Mouse (Mus musculus) myocyte (in vitro differentiated cells): ENCODE data around the gene Gucy2e. TPM values are rescaled to one million over a fixed set of nuclear protein-coding genes. Genes with fewer than 3 reads are reported as not detected.

Experiments used
- H3K27me3 ChIP-seq: one replicate; pipeline ENCODE4 v1.6.1; 2011; ENCODE audit not compliant: control insufficient read depth, insufficient read depth, insufficient read length
- H3K36me3 ChIP-seq: one replicate; pipeline ENCODE4 v1.6.1; 2011; ENCODE audit not compliant: control insufficient read depth, insufficient read depth
- H3K4me2 ChIP-seq: one replicate; pipeline ENCODE4 v1.6.1; 2011; ENCODE audit warnings: low read depth, control low read depth
- H3K4me3 ChIP-seq: one replicate; pipeline ENCODE4 v1.5.1; 2011; ENCODE audit warnings: mild to moderate bottlenecking, control low read depth, moderate library complexity
- H3K79me2 ChIP-seq: one replicate; pipeline ENCODE4 v1.6.1; 2011; ENCODE audit not compliant: control insufficient read depth, insufficient read depth
- H3ac ChIP-seq: one replicate; pipeline ENCODE4 v1.6.1; 2011; ENCODE audit not compliant: control insufficient read depth, insufficient read length
- CEBPB ChIP-seq: IDR thresholded peaks from 2 replicates; pipeline ENCODE4 v1.6.1; 2011; ENCODE audit warnings: mild to moderate bottlenecking, moderate library complexity; ENCODE audit not compliant: poor library complexity, insufficient read depth, severe bottlenecking
- E2F4 ChIP-seq: IDR thresholded peaks from one replicate; pipeline ENCODE4 v1.6.1; 2011; ENCODE audit warnings: mild to moderate bottlenecking, control low read depth, moderate library complexity; ENCODE audit not compliant: insufficient read depth
- MAX ChIP-seq: IDR thresholded peaks from one replicate; pipeline ENCODE4 v1.6.1; 2011; ENCODE audit warnings: low read depth, mild to moderate bottlenecking, control low read depth
- MYOD1 ChIP-seq, 3 experiments: IDR thresholded peaks; one replicate each; pipeline ENCODE4 v1.6.1; 2011; ENCODE audit warnings: control low read depth in 2 of 3, low read depth in 2 of 3, mild to moderate bottlenecking in 2 of 3, moderate library complexity in 1 of 3; ENCODE audit not compliant: insufficient read length in 2 of 3, control insufficient read depth in 1 of 3
- MYOG ChIP-seq, 3 experiments: IDR thresholded peaks; one replicate each; pipeline ENCODE4 v1.6.1; 2011; ENCODE audit warnings: control low read depth in 2 of 3, low read depth in 2 of 3, mild to moderate bottlenecking in 2 of 3; ENCODE audit not compliant: insufficient read length in 2 of 3, control insufficient read depth in 1 of 3, insufficient read depth in 1 of 3
- POLR2A ChIP-seq: IDR thresholded peaks from one replicate; pipeline ENCODE4 v1.6.1; 2011; ENCODE audit warnings: low read depth, mild to moderate bottlenecking, control low read depth, moderate library complexity; ENCODE audit not compliant: insufficient read length
- POLR2AphosphoS2 ChIP-seq: IDR thresholded peaks from one replicate; pipeline ENCODE4 v1.6.1; 2011; ENCODE audit warnings: low read depth, control low read depth; ENCODE audit not compliant: insufficient read length
- REST ChIP-seq: IDR thresholded peaks from one replicate; pipeline ENCODE4 v1.6.1; 2011; ENCODE audit warnings: mild to moderate bottlenecking, control low read depth, moderate library complexity; ENCODE audit not compliant: insufficient read depth, insufficient read length
- SRF ChIP-seq: IDR thresholded peaks from one replicate; pipeline ENCODE4 v1.6.1; 2011; ENCODE audit warnings: low read depth; ENCODE audit not compliant: control insufficient read depth, insufficient read length
- TCF12 ChIP-seq: IDR thresholded peaks from one replicate; pipeline ENCODE4 v1.6.1; 2011; ENCODE audit warnings: mild to moderate bottlenecking, control low read depth; ENCODE audit not compliant: poor library complexity, insufficient read depth, severe bottlenecking
- TCF3 ChIP-seq: IDR thresholded peaks from one replicate; pipeline ENCODE4 v1.6.1; 2011; ENCODE audit warnings: low read depth, control low read depth; ENCODE audit not compliant: insufficient read length
- USF1 ChIP-seq: IDR thresholded peaks from one replicate; pipeline ENCODE4 v1.6.1; 2011; ENCODE audit warnings: low read depth, mild to moderate bottlenecking, control low read depth, moderate library complexity
- polyA plus RNA-seq: library from polyadenylated mRNA; unstranded; fragments of >200 nt; fragmentation: generic; extraction: Trizol; gene quantifications from one replicate; pipeline ENCODE4 v1.2.1, GENCODE M21; 2012; ENCODE audit warnings: missing spikeins

The Gucy2e gene
- polyA plus RNA-seq, 1 experiment, result not detected

DNA sequence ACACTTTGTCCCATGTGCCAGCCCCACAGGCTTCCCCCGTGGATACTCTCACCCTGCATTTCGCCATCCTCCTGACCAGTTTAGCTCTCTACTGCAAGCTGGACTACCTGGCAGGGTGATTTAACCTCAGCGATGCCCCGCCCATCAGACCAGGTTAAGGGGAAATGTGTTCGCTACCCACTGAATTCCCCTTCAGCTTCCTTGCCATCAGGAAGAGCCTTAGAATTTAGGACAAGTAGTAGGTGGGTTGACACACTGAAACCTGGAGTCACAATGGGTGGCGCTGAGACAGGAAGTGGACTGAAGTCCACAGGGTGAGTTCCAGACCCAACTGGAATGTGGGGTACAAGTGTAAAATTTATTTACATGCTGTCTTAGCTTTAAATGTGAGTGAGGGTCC, 39.1 kb downstream of the Gucy2e start, which contains the start of gene Alox8:
Alox8 (minus strand) TSS at position 101 of the 400 bp plus-strand sequence.
- no peak within 1 kb of the TSS for H3K4me3 ChIP-seq

DNA sequence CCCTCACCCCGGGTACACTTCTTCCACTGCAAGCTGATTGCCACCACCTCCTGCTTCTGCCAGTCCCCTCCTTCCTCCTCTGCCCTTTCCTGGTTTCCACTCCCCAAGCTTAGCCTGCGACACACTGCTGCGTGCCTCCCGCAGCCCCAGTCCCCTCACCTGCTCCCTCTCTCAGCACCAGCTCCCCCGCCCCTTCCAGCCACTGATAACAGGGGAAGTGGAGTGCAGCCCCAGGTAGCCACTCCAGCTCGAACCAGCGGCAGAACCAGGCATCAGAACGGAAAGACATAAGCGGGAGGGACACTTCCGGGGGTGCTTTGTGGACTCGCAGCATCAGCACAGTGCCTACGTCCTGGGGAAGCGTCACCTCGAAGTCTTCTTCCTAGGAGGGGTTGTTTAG, 39.6 kb downstream of the Gucy2e start:
- H3K36me3 ChIP-seq, result no peaks in the 10 kb centered on the region
- no peak for TF ChIP-seq E2F4
- TF ChIP-seq SRF, result no peak
- TF ChIP-seq POLR2AphosphoS2, result no peak
- no peak for TF ChIP-seq USF1
- TF ChIP-seq MAX, result no peak
- no peak for TF ChIP-seq TCF3
- no peak for TF ChIP-seq MYOG (IDR thresholded peaks at IDR 0.05; ENCODE audit: control insufficient read depth in 1 of 3, insufficient read depth in 1 of 3, insufficient read length in 2 of 3, low read depth in 2 of 3)
- no peak for TF ChIP-seq TCF12
- TF ChIP-seq CEBPB, result no peak
- no peak for TF ChIP-seq MYOD1 (IDR thresholded peaks at IDR 0.05; ENCODE audit: control insufficient read depth in 1 of 3, insufficient read length in 2 of 3, low read depth in 2 of 3)
- TF ChIP-seq REST, result no peak
- H3ac ChIP-seq, result no peak overlapping the region
- no peak overlapping the region for H3K4me3 ChIP-seq
- H3K79me2 ChIP-seq, result no peaks in the 10 kb centered on the region
- peaks cover 46% of the 10 kb centered on the region for H3K27me3 ChIP-seq
- no peak overlapping the region for H3K4me2 ChIP-seq

More for the DNA sequence above, 39.1 kb downstream of the Gucy2e start, which contains the start of gene Alox8:
- H3K4me2 ChIP-seq, result no peak within 1 kb of the TSS
- H3ac ChIP-seq, result no peak within 1 kb of the TSS
- H3K27me3 ChIP-seq, result peaks cover 50% of the 10 kb centered on the region
- TF ChIP-seq CEBPB, result no peak
- no peak for TF ChIP-seq POLR2AphosphoS2
- no peak for TF ChIP-seq SRF
- no peak for TF ChIP-seq MYOG (IDR thresholded peaks at IDR 0.05; ENCODE audit: control insufficient read depth in 1 of 3, insufficient read depth in 1 of 3, insufficient read length in 2 of 3, low read depth in 2 of 3)
- no peak for TF ChIP-seq POLR2A
- TF ChIP-seq USF1, result no peak
- TF ChIP-seq E2F4, result no peak
- no peak for TF ChIP-seq MAX
- TF ChIP-seq MYOD1 (IDR thresholded peaks at IDR 0.05; ENCODE audit: control insufficient read depth in 1 of 3, insufficient read length in 2 of 3, low read depth in 2 of 3), result no peak
- TF ChIP-seq TCF12, result no peak
- no peak for TF ChIP-seq REST
- TF ChIP-seq TCF3, result no peak
- H3K36me3 ChIP-seq, result no peaks in the 10 kb centered on the region
- H3K79me2 ChIP-seq, result no peaks in the 10 kb centered on the region

DNA sequence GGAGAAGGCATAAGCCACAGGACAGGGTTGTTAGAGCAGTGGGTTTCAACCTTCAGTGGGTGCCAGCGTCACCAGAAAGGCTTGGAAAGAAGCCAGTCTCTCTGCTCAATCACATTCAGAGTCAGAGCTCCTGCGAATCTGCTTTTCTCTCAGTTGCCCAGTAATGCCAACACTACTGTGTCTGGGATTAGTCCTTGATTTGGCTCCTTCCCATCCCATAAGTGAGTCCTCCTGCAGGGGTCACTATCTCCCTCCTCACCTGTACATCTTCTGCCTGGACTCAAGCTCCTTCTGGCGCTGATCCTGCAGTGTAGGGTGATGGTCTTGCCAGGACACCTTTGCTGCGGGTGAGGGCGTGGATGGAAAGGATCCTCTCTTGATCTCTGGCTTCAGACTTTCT, 40.1 kb downstream of the Gucy2e start:
- Histone ChIP-seq H3K79me2 (no peaks in the 10 kb centered on the region), H3K4me2 (no peak overlapping the region), H3K4me3 (no peak overlapping the region), H3ac (no peak overlapping the region), H3K36me3 (no peaks in the 10 kb centered on the region), H3K27me3 (peaks cover 42% of the 10 kb centered on the region)
- no peak for TF ChIP-seq USF1
- no peak for TF ChIP-seq MYOG (IDR thresholded peaks at IDR 0.05; ENCODE audit: control insufficient read depth in 1 of 3, insufficient read depth in 1 of 3, insufficient read length in 2 of 3, low read depth in 2 of 3)
- no peak for TF ChIP-seq POLR2A
- TF ChIP-seq SRF, result no peak
- no peak for TF ChIP-seq E2F4
- TF ChIP-seq REST, result no peak
- TF ChIP-seq CEBPB, result no peak
- no peak for TF ChIP-seq MAX
- TF ChIP-seq POLR2AphosphoS2, result no peak
- TF ChIP-seq TCF3, result no peak
- no peak for TF ChIP-seq MYOD1 (IDR thresholded peaks at IDR 0.05; ENCODE audit: control insufficient read depth in 1 of 3, insufficient read length in 2 of 3, low read depth in 2 of 3)

DNA sequence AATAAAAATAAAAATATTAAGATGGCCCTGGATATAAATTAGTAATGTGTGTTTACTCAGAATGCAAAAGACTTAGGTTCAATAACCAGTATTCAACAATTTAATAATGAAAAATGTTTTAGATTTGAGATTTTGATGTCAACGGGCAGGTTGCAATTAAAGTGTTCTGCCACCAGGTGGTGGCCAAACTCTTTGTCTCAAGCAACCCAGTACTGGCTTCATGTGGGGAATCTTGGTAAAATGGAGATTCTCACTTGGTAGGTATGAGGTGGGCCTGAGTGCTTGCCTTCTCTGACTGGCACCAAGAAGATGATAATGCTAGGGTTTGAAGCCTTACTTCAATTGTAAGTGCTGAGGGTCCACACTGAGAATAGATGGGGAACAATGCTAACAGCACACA, 44.0 kb downstream of the Gucy2e start:
- Histone ChIP-seq H3K4me3 (no peak overlapping the region), H3K4me2 (no peak overlapping the region), H3K27me3 (peaks cover 29% of the 10 kb centered on the region), H3K36me3 (no peaks in the 10 kb centered on the region), H3K79me2 (no peaks in the 10 kb centered on the region), H3ac (no peak overlapping the region)
- TF ChIP-seq TCF3, result no peak
- TF ChIP-seq MYOD1 (IDR thresholded peaks at IDR 0.05; ENCODE audit: control insufficient read depth in 1 of 3, insufficient read length in 2 of 3, low read depth in 2 of 3), result no peak
- no peak for TF ChIP-seq MAX
- TF ChIP-seq TCF12, result no peak
- TF ChIP-seq USF1, result no peak
- TF ChIP-seq E2F4, result no peak

DNA sequence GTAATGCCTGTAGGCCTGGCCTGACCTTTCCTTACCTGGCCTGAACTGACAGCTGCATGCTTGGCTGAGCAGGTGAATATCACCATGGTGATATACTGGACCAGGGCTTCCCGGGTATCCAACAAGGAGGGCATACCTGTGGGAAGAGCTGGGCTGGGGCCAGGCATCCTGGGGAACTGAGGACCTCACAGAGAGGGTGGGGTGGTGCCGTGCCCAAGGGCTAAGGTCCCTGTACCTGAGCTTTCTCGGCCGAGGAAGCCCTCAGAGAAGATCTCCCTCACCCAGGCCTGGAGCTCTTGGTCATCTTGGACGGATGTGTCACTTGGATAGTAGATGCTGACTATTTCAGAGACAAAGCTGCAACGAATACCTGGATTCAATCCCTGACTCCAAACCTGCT, 50.9 kb downstream of the Gucy2e start:
- H3K79me2 ChIP-seq, result no peaks in the 10 kb centered on the region
- peaks cover 11% of the 10 kb centered on the region for H3K27me3 ChIP-seq
- H3ac ChIP-seq, result no peak overlapping the region
- no peak for TF ChIP-seq TCF12
- no peak for TF ChIP-seq REST
- no peak for TF ChIP-seq MYOG (IDR thresholded peaks at IDR 0.05; ENCODE audit: control insufficient read depth in 1 of 3, insufficient read depth in 1 of 3, insufficient read length in 2 of 3, low read depth in 2 of 3)
- TF ChIP-seq TCF3, result no peak
- no peak for TF ChIP-seq MYOD1 (IDR thresholded peaks at IDR 0.05; ENCODE audit: control insufficient read depth in 1 of 3, insufficient read length in 2 of 3, low read depth in 2 of 3)
- TF ChIP-seq MAX, result no peak
- TF ChIP-seq POLR2AphosphoS2, result no peak
- TF ChIP-seq POLR2A, result no peak
- no peak for TF ChIP-seq USF1
- TF ChIP-seq E2F4, result no peak
- TF ChIP-seq SRF, result no peak
- no peak for TF ChIP-seq CEBPB
- H3K4me3 ChIP-seq, result no peak overlapping the region
- H3K36me3 ChIP-seq, result no peaks in the 10 kb centered on the region
- no peak overlapping the region for H3K4me2 ChIP-seq
